Mouse (Mus musculus): ENCODE data around the gene Mmp15.

The Mmp15 gene

DNA sequence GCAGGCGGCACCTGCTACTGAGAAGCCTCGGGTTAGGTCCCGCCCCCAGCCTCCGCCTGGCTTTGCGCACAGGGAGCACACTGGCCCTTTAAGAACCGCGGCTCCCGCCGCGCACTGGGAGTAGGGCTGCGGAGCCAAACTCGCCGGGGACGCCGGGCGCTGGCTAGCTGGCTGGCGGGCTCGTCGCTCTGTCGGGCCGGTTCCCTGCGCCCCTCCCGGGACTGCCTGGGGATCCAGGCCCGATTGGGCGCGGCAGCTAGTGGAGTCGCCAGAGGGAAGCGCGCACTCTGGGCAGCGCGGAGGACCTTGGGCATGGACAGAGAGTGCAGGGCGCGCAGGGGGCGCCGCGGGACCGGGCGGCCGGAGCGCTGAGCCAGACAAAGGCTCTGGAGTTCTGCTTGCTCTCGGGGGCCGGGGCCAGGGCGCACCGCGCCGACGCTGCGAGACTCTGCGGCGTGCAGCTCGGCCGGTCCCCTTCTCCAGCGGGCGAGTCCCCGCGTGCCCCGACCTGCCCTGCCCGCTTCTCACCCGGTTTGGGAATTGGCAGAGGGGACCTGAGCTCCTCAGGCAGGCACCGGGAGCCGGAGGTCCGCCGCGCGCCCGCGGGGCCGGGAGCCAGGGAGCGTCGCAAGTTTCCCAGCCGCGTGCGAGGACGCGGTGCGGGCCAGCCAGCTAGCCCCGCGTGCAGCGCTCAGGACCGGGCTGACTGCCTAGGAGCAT is at the start of gene Mmp15:
Gene Mmp15 (plus strand): TSS at position 118 of the 720 bp plus-strand sequence.
- DNase-seq (ENCODE audit: low spot score) = peak; percentile 81

- no peak for DNase-seq (ENCODE audit: low spot score)
Measured at GRCm38 (mm10) chr8:95302410-95302809, 49.7 kb upstream of the Mmp15 start.

DNA sequence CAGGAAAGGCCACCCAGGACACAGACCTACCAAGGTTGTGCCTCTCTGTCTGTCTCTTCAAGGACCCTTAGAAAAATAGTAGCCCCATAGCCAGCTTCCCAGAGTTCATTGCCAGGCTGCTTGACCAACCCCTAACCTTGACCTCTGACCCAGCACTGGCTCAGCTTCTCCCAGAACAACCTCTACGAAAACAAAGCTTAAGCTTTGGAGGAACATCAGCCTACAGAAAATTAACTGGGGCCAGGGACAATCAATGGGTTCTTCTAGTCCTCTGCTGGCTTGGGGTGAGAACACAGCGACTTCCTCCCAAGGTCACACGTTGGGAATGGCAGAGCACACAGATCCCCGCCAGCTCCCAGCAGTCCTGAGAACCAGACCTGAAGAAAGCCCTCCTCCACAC is 46.5 kb upstream of the Mmp15 start:
- no peak for DNase-seq (ENCODE audit: low spot score)

GRCm38 (mm10) chr8:95306431-95306830 is 45.6 kb upstream of the Mmp15 start, which contains the start of gene Cngb1:
Gene Cngb1, minus strand, starts transcription at chr8:95306585.
- no peak for DNase-seq (ENCODE audit: low spot score)

- DNase-seq (ENCODE audit: low spot score) = peak; percentile 69
Measured at GRCm38 (mm10) chr8:95310342-95310970, 41.6 kb upstream of the Mmp15 start, which contains the start of gene Tepp. Gene Tepp, plus strand, starts transcription at chr8:95310566.

DNA sequence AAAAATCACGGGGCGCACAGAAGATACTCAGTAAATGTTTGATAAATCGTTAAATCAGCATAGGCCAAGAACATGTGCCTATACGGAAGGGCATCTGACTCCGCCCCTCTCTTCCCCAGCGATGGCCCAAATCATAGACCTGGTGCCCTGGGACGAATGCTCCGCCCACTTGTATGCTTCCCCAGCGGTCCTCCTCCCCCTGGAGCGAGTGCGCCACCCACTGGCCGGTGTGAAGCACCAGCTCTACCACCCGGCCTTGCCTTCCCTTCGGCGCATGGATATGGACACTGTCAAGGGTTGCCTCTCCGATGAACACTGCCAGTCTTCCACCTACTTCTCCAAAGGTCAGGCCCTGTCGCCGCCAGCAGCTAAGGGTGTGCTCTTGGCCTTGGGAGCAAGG is 39.2 kb upstream of the Mmp15 start:
- no peak for DNase-seq (ENCODE audit: low spot score)

DNA sequence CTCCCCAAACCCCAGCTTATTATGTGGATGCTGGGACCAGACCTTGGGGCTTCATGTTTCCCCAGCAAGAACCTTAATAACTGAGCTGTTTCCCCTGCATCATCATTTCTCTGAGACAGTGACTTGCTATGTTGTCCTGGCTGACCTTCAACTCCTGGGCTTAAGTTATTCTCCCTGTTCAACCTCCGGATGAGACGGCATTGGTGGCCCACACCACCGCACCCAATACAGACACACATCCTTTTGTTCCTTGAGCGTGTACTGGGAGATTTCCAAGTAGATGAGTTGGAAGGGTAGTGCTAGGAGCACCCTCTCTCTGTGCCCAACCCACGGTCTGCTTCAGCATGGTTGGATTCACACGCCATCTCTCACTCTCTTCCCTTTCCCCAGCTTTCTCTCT is 38.2 kb upstream of the Mmp15 start:
- no peak for DNase-seq (ENCODE audit: low spot score)

- no peak for DNase-seq (ENCODE audit: low spot score)
Measured at GRCm38 (mm10) chr8:95314707-95315106, 37.4 kb upstream of the Mmp15 start.

- no peak for DNase-seq (ENCODE audit: low spot score)
Measured at GRCm38 (mm10) chr8:95315350-95315749, 36.7 kb upstream of the Mmp15 start.

DNA sequence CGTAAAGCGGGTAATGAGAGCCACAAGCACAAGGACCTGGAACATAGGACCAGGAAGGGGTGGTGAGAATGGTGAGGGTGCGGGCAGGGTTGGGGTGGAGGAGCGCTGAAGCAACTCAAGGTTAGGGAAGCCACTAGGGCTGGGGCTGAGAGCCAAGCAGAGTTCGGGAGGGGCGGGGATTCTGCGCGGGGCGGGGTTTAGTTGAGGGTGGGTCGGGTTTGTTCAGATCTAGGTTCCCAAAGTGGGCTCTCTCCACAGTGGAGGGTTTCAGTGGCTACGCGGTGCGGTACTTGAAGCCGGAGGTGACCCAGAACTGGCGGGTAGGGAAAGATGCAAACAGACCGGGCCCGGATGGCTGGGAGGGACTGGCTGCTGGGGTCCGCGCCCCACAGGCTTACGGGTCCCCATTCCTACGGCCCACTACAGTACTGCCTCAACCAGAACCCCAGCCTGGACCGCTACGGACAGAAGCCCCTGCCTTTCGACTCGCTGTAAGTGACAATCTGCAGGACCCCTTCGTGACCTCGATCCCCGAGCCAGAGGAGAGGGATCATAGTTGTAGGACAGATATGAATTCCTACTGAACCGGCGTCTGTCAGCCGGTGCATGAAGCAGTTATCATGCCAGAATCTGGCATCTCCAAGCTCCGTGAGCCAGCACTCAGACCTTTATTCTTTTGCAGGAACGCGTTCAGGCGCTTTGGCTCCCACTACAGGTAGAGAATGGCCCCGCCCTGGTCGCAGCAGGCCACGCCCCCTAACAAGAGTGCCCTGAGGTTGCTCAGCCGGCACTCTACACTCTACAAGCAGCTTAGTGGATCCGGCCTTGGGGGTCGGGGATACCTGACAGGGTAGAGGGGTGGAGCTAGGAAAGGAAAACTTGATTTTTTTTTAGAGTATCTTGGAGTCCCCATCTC is 31.6 kb upstream of the Mmp15 start:
- peak; percentile 70 for DNase-seq (ENCODE audit: low spot score)

GRCm38 (mm10) chr8:95323201-95323600 is 28.9 kb upstream of the Mmp15 start:
- DNase-seq (ENCODE audit: low spot score) = no peak

GRCm38 (mm10) chr8:95324646-95325045 is 27.4 kb upstream of the Mmp15 start:
- no peak for DNase-seq (ENCODE audit: low spot score)

DNA sequence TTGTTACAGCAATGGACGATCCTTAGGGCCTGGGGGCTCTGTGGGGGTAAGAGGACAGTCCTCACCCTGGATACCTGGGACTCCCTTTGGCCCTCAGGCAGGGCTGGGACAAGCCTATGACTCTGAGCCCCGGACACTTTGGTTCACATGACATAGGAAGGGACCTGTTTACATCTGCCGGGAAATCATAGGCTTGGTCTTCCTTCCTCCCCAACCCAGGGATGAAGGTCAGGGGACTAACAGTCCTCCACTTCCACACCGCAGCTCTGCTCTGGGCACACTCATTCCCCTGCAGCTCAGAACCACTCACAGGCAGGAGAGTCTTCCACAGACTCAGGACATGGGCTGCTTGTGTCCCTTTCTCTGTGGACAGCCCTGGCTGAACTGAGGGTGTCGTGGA is 25.2 kb upstream of the Mmp15 start:
- DNase-seq (ENCODE audit: low spot score) = no peak

GRCm38 (mm10) chr8:95327866-95328465 is 24.1 kb upstream of the Mmp15 start:
- no peak for DNase-seq (ENCODE audit: low spot score)

DNA sequence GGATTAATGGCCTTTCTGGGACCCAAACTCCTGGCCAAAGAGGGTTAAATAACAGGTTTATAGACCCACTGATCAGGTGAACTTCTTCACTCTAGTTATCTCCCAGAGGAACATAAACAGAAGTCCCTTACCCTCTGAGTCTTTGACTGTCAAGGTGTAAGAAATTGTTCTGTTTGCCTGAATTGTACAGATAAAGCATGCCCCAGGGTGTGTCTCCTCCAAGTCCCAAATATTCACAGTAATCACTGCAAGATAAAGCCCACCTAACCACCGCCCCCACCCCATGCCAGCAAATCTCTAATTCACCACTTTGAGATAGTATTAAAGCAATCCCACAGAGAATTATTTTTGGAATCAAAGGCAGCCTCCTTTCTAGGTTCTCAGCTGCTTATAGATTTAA is 21.7 kb upstream of the Mmp15 start:
- DNase-seq (ENCODE audit: low spot score) = no peak

DNA sequence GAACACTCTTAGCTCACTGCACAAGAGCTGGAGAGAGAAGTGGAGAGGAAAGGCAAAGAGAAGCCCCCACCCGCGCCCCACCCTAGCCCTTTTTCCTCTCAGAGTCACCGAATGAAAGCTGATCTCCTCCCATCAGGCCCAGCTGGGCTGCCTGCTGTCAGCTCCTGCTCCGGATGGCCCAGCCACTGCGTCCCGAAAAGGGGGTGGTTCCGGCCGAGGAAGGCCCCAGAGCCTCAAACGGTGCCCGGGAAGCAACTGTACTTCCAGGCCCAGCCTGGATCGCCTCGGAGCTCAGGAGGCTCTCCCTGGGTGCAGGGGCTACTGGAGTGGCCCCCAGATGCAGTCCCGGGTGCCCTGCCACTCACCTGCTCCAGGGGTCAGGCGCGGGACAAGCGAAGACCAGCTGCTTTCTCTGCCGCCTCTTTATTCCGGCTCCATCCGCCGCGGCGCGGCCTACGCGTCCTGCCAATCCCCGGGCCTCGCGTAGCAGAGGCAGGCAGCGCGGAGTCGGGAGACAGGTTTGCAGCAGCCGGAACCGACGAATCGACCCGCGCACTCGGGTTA is 20.8 kb upstream of the Mmp15 start:
- DNase-seq (ENCODE audit: low spot score) = peak; percentile 89

DNA sequence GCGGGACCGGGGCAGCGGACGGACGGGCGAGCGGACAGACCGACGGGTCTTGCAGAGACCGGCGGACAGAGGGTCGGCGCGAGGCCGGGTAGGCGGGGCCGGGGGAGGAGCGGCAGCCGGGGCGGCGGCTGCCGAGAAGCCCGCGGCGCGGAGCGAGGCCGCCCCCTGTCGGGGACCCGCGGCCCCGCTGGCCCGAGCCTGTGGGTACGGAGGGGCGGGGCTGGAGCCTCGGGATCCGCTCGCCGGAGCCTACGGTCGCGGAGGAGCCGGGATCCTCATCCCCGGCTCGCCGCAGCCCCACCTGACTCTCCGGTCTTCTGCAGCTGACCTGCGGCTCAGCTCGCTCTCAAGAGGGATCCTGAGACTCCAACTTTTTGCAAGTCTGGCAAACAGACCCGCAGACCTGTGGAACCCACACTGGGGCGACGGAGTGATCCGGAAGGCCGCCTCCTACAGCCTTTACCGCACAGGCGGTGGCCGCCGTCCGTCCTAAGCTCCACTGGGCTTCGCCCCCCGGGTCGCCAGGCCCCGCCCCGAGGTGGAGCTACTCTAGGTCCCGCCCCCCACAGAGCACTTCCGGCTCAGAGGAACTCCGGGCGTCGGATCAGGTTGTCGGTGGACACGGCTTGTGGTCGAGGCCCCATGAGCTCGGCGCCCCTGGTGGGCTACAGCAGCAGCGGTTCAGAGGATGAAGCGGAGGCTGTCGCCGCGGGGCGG is 20.2 kb upstream of the Mmp15 start, which contains the start of the genes Zfp319 and Usb1:
Gene Zfp319 (minus strand): TSS at position 231 of the 717 bp plus-strand sequence.
Gene Usb1 (plus strand): TSS at position 565 of the 717 bp plus-strand sequence.
- peak; percentile 96 for DNase-seq (ENCODE audit: low spot score)

DNA sequence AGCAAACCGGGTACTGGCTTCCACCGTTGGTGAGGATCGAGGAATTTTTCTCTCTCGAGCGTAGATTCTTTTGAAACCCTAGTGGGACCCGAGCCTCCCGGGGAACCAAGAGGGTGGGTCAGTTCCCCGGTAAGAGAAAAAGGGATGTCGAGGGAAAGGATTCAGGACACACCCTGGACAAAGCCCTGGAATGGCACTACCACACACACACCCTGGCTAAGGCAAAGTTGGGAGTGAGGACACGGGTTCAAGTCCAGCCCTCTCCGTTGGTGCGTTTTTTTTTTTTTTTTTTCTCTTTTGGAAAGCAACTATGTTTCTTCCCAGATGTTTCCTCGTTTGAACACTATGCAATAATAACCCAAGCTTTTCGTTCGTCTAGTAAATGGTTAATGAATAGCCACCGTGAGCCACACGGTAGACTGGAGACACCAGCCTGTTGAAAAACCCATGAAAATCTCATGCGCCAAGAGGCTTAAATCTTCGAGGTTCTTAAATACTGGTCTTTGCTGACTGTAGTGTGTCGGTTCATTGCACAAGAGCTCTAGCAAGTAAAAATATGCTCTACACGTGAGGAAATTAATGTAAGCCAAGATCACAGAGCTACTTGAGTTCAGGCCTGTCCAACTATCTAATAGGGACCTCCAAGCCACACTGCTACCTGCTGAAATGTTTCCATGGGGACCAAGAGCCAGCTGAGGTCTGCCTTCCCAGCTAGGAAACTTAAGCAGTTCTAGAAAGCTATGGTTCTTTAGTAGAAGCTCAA is 19.4 kb upstream of the Mmp15 start:
- no peak for DNase-seq (ENCODE audit: low spot score)

DNA sequence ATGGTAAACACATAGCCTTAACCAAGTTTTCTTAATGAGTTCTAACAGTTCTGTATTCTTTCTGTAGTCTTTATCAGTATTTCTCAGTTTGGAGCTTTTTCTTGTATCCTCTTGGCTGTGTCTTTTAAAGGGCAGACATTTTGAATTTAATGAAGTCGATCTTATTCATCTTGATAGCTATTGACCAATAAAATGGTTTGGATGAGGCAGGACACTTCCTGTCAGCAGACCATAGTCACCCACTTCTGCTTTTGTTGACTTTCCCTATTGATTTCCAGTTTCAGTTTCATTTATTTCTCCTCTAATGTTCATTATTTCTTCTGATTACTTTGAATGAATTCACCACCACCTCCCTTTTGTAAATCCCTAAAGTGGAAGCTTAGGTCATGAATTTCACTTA is 16.4 kb upstream of the Mmp15 start:
- DNase-seq (ENCODE audit: low spot score) = no peak

DNA sequence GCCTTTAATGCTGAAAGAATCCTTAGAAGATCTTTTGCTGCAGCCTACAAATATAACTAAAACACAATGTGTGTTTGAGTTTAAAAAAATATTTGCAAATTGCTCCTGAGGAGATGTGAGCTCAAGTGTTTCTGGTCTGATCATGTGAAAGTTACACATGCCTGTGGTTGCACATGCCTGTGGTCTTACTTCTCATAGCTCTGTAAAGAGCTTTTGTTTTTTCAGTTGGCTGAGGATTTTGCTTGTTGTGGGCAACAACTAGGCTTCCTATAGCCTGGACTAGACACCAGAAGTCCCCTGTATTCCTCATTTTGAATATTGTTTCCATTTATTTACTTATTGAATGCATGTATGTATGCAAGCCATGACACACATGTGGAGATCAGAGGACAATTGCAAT is 15.7 kb upstream of the Mmp15 start:
- no peak for DNase-seq (ENCODE audit: low spot score)
